Mouse (Mus musculus): ENCODE data around the gene Armc5. TPM values are rescaled to one million over a fixed set of nuclear protein-coding genes. Genes with fewer than 3 reads are reported as not detected.

Armc5 gene
- total and polyA plus RNA-seq, 3 experiments: 14.6 to 23.7 TPM; not detected in 1

DNA sequence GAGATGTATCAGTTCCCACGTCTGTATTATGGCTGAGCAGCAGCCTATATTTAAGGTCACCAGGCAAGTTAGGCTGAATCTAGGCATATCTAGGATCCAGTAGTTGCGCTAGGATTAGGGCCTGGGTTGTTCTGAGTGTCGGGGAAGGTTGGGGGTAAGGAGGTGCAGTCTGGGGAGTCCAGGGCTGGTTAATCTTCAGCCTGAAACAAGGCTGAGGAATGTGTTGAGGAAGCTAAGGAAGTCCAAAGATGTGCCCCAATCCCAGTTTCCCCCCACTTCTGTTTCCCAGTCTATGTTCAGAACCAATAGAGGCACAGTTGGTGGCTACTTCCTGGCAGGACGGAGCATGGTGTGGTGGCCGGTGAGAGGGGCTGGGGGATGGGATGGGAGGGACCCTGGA lies 28.9 kb downstream of the Armc5 start:
- DNase-seq (ENCODE audit: low read depth, low spot score): no peak
- H3K79me2 ChIP-seq (ENCODE audit: control insufficient read depth, insufficient read depth, low read length, poor library complexity): no peaks in the 10 kb centered on the region
- H3K9ac ChIP-seq (ENCODE audit: control insufficient read depth, low read depth, low read length, poor library complexity, severe bottlenecking): no peak overlapping the region
- peaks cover 0 to 3% of the 10 kb centered on the region in 2 experiments; a peak in 2 of 4 replicates for H3K27me3 ChIP-seq (ENCODE audit: control insufficient read depth in 1 of 2, insufficient read depth in 2 of 2, low read length in 2 of 2)
- H3K36me3 ChIP-seq (ENCODE audit: control insufficient read depth in 1 of 2, insufficient read depth in 2 of 2, low read length in 2 of 2): peaks cover 0 to 2% of the 10 kb centered on the region in 2 experiments; a peak in 1 of 4 replicates
- H3K9me3 ChIP-seq (replicated peaks; ENCODE audit: insufficient read depth, low read length): no peaks in the 10 kb centered on the region
- H3K4me1 ChIP-seq (ENCODE audit: control insufficient read depth in 1 of 2, insufficient read depth in 2 of 2, low read length in 2 of 2): peaks cover 0 to 11% of the 10 kb centered on the region in 2 experiments; a peak in 3 of 4 replicates
- H3K27ac ChIP-seq (ENCODE audit: control insufficient read depth, low read depth, low read length): no peak overlapping the region
- TF ChIP-seq MAX (IDR thresholded peaks at IDR 0.05; ENCODE audit: low read length) (no peak), MYB (IDR thresholded peaks at IDR 0.05; ENCODE audit: low read depth, low read length) (no peak), BHLHE40 (IDR thresholded peaks at IDR 0.05; ENCODE audit: borderline replicate concordance, low read depth, low read length) (no peak), TBP (IDR thresholded peaks at IDR 0.05; ENCODE audit: low read depth, low read length) (no peak), CHD1 (IDR thresholded peaks at IDR 0.05; ENCODE audit: low read depth, low read length) (no peak), ZMIZ1 (IDR thresholded peaks at IDR 0.05; ENCODE audit: low read depth, low read length) (no peak), UBTF (IDR thresholded peaks at IDR 0.05; ENCODE audit: borderline replicate concordance, insufficient read depth, low read depth, low read length) (no peak), MAFK (IDR thresholded peaks at IDR 0.05; ENCODE audit: borderline replicate concordance, low read depth, low read length) (no peak), POLR2AphosphoS2 (IDR thresholded peaks at IDR 0.05; ENCODE audit: low read length) (no peak), MEF2A (IDR thresholded peaks at IDR 0.05; ENCODE audit: extremely low read depth, insufficient replicate concordance, low read depth, low read length, poor library complexity, severe bottlenecking) (no peak), NRF1 (IDR thresholded peaks at IDR 0.05; ENCODE audit: insufficient read depth, low read depth, low read length, poor library complexity, severe bottlenecking) (no peak), MXI1 (IDR thresholded peaks at IDR 0.05; ENCODE audit: low read depth, low read length) (no peak), ETS1 (IDR thresholded peaks at IDR 0.05; ENCODE audit: low read depth, low read length) (no peak), POLR2A (IDR thresholded peaks at IDR 0.05; ENCODE audit: control insufficient read depth in 1 of 2, insufficient read depth in 1 of 2, low read depth in 1 of 2, low read length in 2 of 2, poor library complexity in 1 of 2) (no peak), GABPA (IDR thresholded peaks at IDR 0.05; ENCODE audit: low read depth, low read length) (no peak), TCF12 (IDR thresholded peaks at IDR 0.05; ENCODE audit: low read depth, low read length) (no peak), ELF1 (IDR thresholded peaks at IDR 0.05; ENCODE audit: low read depth, low read length) (no peak), KAT2A (conservative IDR thresholded peaks at IDR 0.05; ENCODE audit: low read depth, low read length) (no peak), ZNF384 (IDR thresholded peaks at IDR 0.05; ENCODE audit: low read depth, low read length) (no peak), MYC (IDR thresholded peaks at IDR 0.05; ENCODE audit: low read depth, low read length) (no peak)
- H3K4me3 ChIP-seq (ENCODE audit: control insufficient read depth in 1 of 2, insufficient read depth in 1 of 2, low read depth in 2 of 2, low read length in 2 of 2): no peak overlapping the region

- H3K4me3 ChIP-seq (ENCODE audit: control insufficient read depth in 1 of 2, insufficient read depth in 1 of 2, low read depth in 2 of 2, low read length in 2 of 2): no peak overlapping the region
- H3K4me1 ChIP-seq (ENCODE audit: control insufficient read depth in 1 of 2, insufficient read depth in 2 of 2, low read length in 2 of 2): peaks cover 0 to 11% of the 10 kb centered on the region in 2 experiments; a peak in 3 of 4 replicates
- H3K27ac ChIP-seq (ENCODE audit: control insufficient read depth, low read depth, low read length): no peak overlapping the region
- peaks cover 0 to 1% of the 10 kb centered on the region in 2 experiments; a peak in 2 of 4 replicates for H3K27me3 ChIP-seq (ENCODE audit: control insufficient read depth in 1 of 2, insufficient read depth in 2 of 2, low read length in 2 of 2)
- no peaks in the 10 kb centered on the region for H3K79me2 ChIP-seq (ENCODE audit: control insufficient read depth, insufficient read depth, low read length, poor library complexity)
- no peaks in the 10 kb centered on the region for H3K9me3 ChIP-seq (replicated peaks; ENCODE audit: insufficient read depth, low read length)
- DNase-seq (ENCODE audit: low read depth, low spot score): no peak
- TF ChIP-seq ZKSCAN1 (IDR thresholded peaks at IDR 0.05; ENCODE audit: low read depth, low read length) (no peak), RCOR1 (IDR thresholded peaks at IDR 0.05; ENCODE audit: low read depth, low read length) (no peak), TAL1 (IDR thresholded peaks at IDR 0.05; ENCODE audit: low read length) (no peak), HCFC1 (IDR thresholded peaks at IDR 0.05; ENCODE audit: low read depth, low read length) (no peak), ZMIZ1 (IDR thresholded peaks at IDR 0.05; ENCODE audit: low read depth, low read length) (no peak), EP300 (IDR thresholded peaks at IDR 0.05; ENCODE audit: low read depth in 1 of 2, low read length in 2 of 2) (no peak), ZC3H11A (IDR thresholded peaks at IDR 0.05; ENCODE audit: low read depth, low read length) (no peak), CHD1 (IDR thresholded peaks at IDR 0.05; ENCODE audit: low read depth, low read length) (no peak), KAT2A (conservative IDR thresholded peaks at IDR 0.05; ENCODE audit: low read depth, low read length) (no peak), NELFE (IDR thresholded peaks at IDR 0.05; ENCODE audit: low read depth, low read length) (no peak), POLR2AphosphoS5 (IDR thresholded peaks at IDR 0.05; ENCODE audit: borderline replicate concordance, low read depth, low read length) (no peak), MAZ (IDR thresholded peaks at IDR 0.05; ENCODE audit: low read depth, low read length) (no peak), NRF1 (IDR thresholded peaks at IDR 0.05; ENCODE audit: insufficient read depth, low read depth, low read length, poor library complexity, severe bottlenecking) (no peak), POLR2AphosphoS2 (IDR thresholded peaks at IDR 0.05; ENCODE audit: low read length) (no peak), BHLHE40 (IDR thresholded peaks at IDR 0.05; ENCODE audit: borderline replicate concordance, low read depth, low read length) (no peak), ZNF384 (IDR thresholded peaks at IDR 0.05; ENCODE audit: low read depth, low read length) (no peak), SMC3 (IDR thresholded peaks at IDR 0.05; ENCODE audit: low read depth, low read length) (no peak)
- H3K36me3 ChIP-seq (ENCODE audit: control insufficient read depth in 1 of 2, insufficient read depth in 2 of 2, low read length in 2 of 2): peaks cover 0 to 2% of the 10 kb centered on the region in 2 experiments; a peak in 1 of 4 replicates
- no peak overlapping the region for H3K9ac ChIP-seq (ENCODE audit: control insufficient read depth, low read depth, low read length, poor library complexity, severe bottlenecking)
Observed at GRCm38 (mm10) chr7:128267391-128267790, 30.2 kb downstream of the Armc5 start.

Data from MEL (cell line).